Mouse (Mus musculus) heart, adult 11 months (tissue): ENCODE measurements around the gene Aldh4a1.

Source experiments
- DNase-seq: peaks from one replicate; pipeline ENCODE4 v3.0.0; 2022

Gene Aldh4a1

GRCm38 (mm10) chr4:139622373-139623282 is at the start of gene Aldh4a1:
Gene Aldh4a1, plus strand, starts transcription at chr4:139622866.
- peak; percentile 100 for DNase-seq

- DNase-seq: peak; percentile 87
Observed at GRCm38 (mm10) chr4:139572928-139573512, 49.6 kb upstream of the Aldh4a1 start.

GRCm38 (mm10) chr4:139574156-139574798 is 48.4 kb upstream of the Aldh4a1 start:
- peak; percentile 100 for DNase-seq

- peak; percentile 95 for DNase-seq
Observed at GRCm38 (mm10) chr4:139574799-139575672, 47.6 kb upstream of the Aldh4a1 start.

GRCm38 (mm10) chr4:139575673-139576003 is 47.0 kb upstream of the Aldh4a1 start:
- DNase-seq: no peak

- peak; percentile 91 for DNase-seq
Observed at GRCm38 (mm10) chr4:139576251-139576880, 46.3 kb upstream of the Aldh4a1 start.

GRCm38 (mm10) chr4:139577006-139577405 is 45.7 kb upstream of the Aldh4a1 start:
- DNase-seq: peak; percentile 91

GRCm38 (mm10) chr4:139578389-139578788 is 44.3 kb upstream of the Aldh4a1 start:
- peak; percentile 84 for DNase-seq

GRCm38 (mm10) chr4:139579003-139579402 is 43.7 kb upstream of the Aldh4a1 start:
- peak; percentile 90 for DNase-seq

- DNase-seq: peak; percentile 92
Observed at GRCm38 (mm10) chr4:139579466-139579865, 43.2 kb upstream of the Aldh4a1 start.

- peak; percentile 97 for DNase-seq
Observed at GRCm38 (mm10) chr4:139580663-139581336, 41.9 kb upstream of the Aldh4a1 start.

- DNase-seq: peak; percentile 93
Observed at GRCm38 (mm10) chr4:139581427-139582051, 41.1 kb upstream of the Aldh4a1 start.

- DNase-seq: peak; percentile 88
Observed at GRCm38 (mm10) chr4:139582346-139582745, 40.3 kb upstream of the Aldh4a1 start.

GRCm38 (mm10) chr4:139582903-139583302 is 39.8 kb upstream of the Aldh4a1 start:
- no peak for DNase-seq

GRCm38 (mm10) chr4:139583629-139584245 is 38.9 kb upstream of the Aldh4a1 start:
- peak; percentile 86 for DNase-seq

- DNase-seq: peak; percentile 93
Observed at GRCm38 (mm10) chr4:139584704-139585103, 38.0 kb upstream of the Aldh4a1 start.

GRCm38 (mm10) chr4:139585713-139586112 is 37.0 kb upstream of the Aldh4a1 start:
- DNase-seq: peak; percentile 91

GRCm38 (mm10) chr4:139587370-139587769 is 35.3 kb upstream of the Aldh4a1 start:
- DNase-seq: peak; percentile 97

GRCm38 (mm10) chr4:139587773-139588172 is 34.9 kb upstream of the Aldh4a1 start:
- peak; percentile 95 for DNase-seq

- DNase-seq: no peak
Observed at GRCm38 (mm10) chr4:139589351-139590027, 33.2 kb upstream of the Aldh4a1 start.
